Comparison of ENCODE assay signal across 9 mouse cellular contexts in genomic region chr11:105293101-105293581, GRCm38 (mm10). TPM values are rescaled to one million over a fixed set of nuclear protein-coding genes. Genes with fewer than 3 reads are reported as not detected.
DNase-seq lines count a peak whose midpoint lies in the region; ATAC-seq and TF ChIP-seq lines count a peak whose summit lies in the region.
"Had no signal": no experiment of that assay in that cellular context is flagged by ENCODE, and none has a peak within 500 bp of the region (broad histone marks: within the 10 kb centered on the region; RNA-seq: fewer than 3 reads in every experiment).

No protein-coding gene starts in this region.

- peak overlapping the region; percentile 71 for H3K4me3 ChIP-seq in embryonic fibroblast, embryonic 13.5 days (ENCODE audit: insufficient read depth, low read length)
- peak overlapping the region; percentile 88 for H3K4me3 ChIP-seq in limb, embryonic 13.5 days
- peak overlapping the region; percentile 53 for H3K4me3 ChIP-seq in midbrain, postnatal 0 days (ENCODE audit: low read depth, low read length)

- peaks cover 28% of the 10 kb centered on the region for H3K36me3 ChIP-seq in limb, embryonic 13.5 days
- H3K36me3 ChIP-seq in midbrain, postnatal 0 days (ENCODE audit: insufficient read depth, low read length), result no peaks in the 10 kb centered on the region

- H3K4me2 ChIP-seq in limb, embryonic 13.5 days (replicated peaks), result peak overlapping the region; percentile 77
- peak overlapping the region; percentile 99 for H3K4me2 ChIP-seq in midbrain, postnatal 0 days (ENCODE audit: low read depth, low read length, poor library complexity, severe bottlenecking)

- H3K9ac ChIP-seq in limb, embryonic 13.5 days, result peak overlapping the region; percentile 97
- H3K9ac ChIP-seq in midbrain, postnatal 0 days (replicated peaks; ENCODE audit: low read length, poor library complexity, severe bottlenecking), result peak overlapping the region; percentile 48; the same call in 1 of the 2 replicates

- intact Hi-C loops in heart, postnatal 10 days (cut with DNase I), result loop anchor here (2.0 kb wide), 1 partner anchor 20 kb away; no protein-coding TSS in a partner anchor

- no peaks in the 10 kb centered on the region for H3K9me3 ChIP-seq in limb, embryonic 13.5 days
- no peaks in the 10 kb centered on the region for H3K9me3 ChIP-seq in midbrain, postnatal 0 days (ENCODE audit: low read length)

- peaks cover 14% of the 10 kb centered on the region for H3K4me1 ChIP-seq in embryonic fibroblast, embryonic 13.5 days (ENCODE audit: control insufficient read depth, insufficient read depth, low read length)
- H3K4me1 ChIP-seq in limb, embryonic 13.5 days, result peaks cover 55% of the 10 kb centered on the region
- H3K4me1 ChIP-seq in midbrain, postnatal 0 days (ENCODE audit: insufficient read depth, low read length), result 0 out of 2 replicates have a peak, but pooled peaks cover 6% of the 10 kb centered on the region

- ATAC-seq in limb, embryonic 13.5 days (ENCODE audit: low FRiP score, low read depth), result peak; percentile 57
- 0 out of 2 replicates have a peak, but pooled peaks have one; percentile 6 for ATAC-seq in midbrain, postnatal 0 days (ENCODE audit: low FRiP score)

- TF ChIP-seq POLR2A in embryonic fibroblast, embryonic 13.5 days (IDR thresholded peaks at IDR 0.05; ENCODE audit: low read depth, low read length), result no peak

- no peak for TF ChIP-seq CTCF in embryonic fibroblast, embryonic 13.5 days (IDR thresholded peaks at IDR 0.05; ENCODE audit: borderline replicate concordance, insufficient read depth, low read length)
- no peak for TF ChIP-seq CTCF in midbrain, postnatal 0 days (IDR thresholded peaks at IDR 0.05)

- DNase-seq in kidney, adult 18-20 months, result peak; percentile 29
- DNase-seq in kidney, adult 8-10 months, result no peak
- DNase-seq in heart, postnatal 10 days, result peak; percentile 71 to 77
- DNase-seq in midbrain, postnatal 0 days (ENCODE audit: low spot score), result peak; percentile 19
- DNase-seq in cerebellum, adult 9-11 months, result no peak
- DNase-seq in layer of hippocampus, adult 11-12 months (ENCODE audit: low spot score), result no peak

- no peaks in the 10 kb centered on the region for H3K27me3 ChIP-seq in limb, embryonic 13.5 days
- 0 out of 2 replicates have a peak, but pooled peaks cover 10% of the 10 kb centered on the region for H3K27me3 ChIP-seq in midbrain, postnatal 0 days (ENCODE audit: insufficient read depth, low read length)
- H3K27me3 ChIP-seq: CH12.LX had no signal

- 2% methylated on average over 24 of the region's 26 CpGs for WGBS in limb, embryonic 13.5 days
- WGBS in midbrain, postnatal 0 days, result 4% methylated on average over 24 of the region's 26 CpGs

- H3K27ac ChIP-seq in embryonic fibroblast, embryonic 13.5 days (ENCODE audit: insufficient read depth, low read length), result peak overlapping the region; percentile 89
- peak overlapping the region; percentile 99 for H3K27ac ChIP-seq in limb, embryonic 13.5 days
- H3K27ac ChIP-seq in midbrain, postnatal 0 days (ENCODE audit: low read depth, low read length), result no peak overlapping the region

RNA-seq across cellular contexts. Expression of gene Mrc2, which starts 0.7 kb away (rescaled TPM):
- polyA plus RNA-seq in embryonic fibroblast, embryonic 13.5 days (2011; ENCODE audit: insufficient read length, low read depth, missing spikeins), result 144 and 150 TPM in 2 replicates
- 10 to 100 TPM; 35.1 to 35.9 TPM for total RNA-seq in heart, postnatal 10 days (2021)
- polyA plus RNA-seq in limb, embryonic 13.5 days (2015; fragmentation: Nextera tagmentation; extraction: Ambion mirVana), result 28.6 and 32.8 TPM in 2 replicates
- 16.8 and 20.5 TPM in 2 replicates for total RNA-seq in midbrain, postnatal 0 days (2014; rRNA removed)
- 3.4 TPM in 2 replicates for polyA plus RNA-seq in midbrain, postnatal 0 days (2015; fragmentation: Nextera tagmentation; extraction: Ambion mirVana)

Comparison
In these comparisons a context has a peak if more than half of its experiments do, and no peak if none do; other contexts are left out.
1. DNase-seq: peak in kidney, adult 18-20 months (single experiment), heart, postnatal 10 days (2 of 2) and midbrain, postnatal 0 days (single experiment); none in kidney, adult 8-10 months (0 of 2), cerebellum, adult 9-11 months (single experiment) and layer of hippocampus, adult 11-12 months (single experiment).
2. Peak in every context shown above with its lines, with median percentiles within 50 percentile points of each other: H3K4me3 ChIP-seq.